Mouse (Mus musculus) kidney, adult 11 months (tissue): ENCODE data around the gene Kcp.
A peak's percentile ranks its signal among the peaks of the same experiment; 100 is the strongest.

Experiments used
- DNase-seq: peaks from one replicate; pipeline ENCODE4 v3.0.0; 2022

The Kcp gene

DNA sequence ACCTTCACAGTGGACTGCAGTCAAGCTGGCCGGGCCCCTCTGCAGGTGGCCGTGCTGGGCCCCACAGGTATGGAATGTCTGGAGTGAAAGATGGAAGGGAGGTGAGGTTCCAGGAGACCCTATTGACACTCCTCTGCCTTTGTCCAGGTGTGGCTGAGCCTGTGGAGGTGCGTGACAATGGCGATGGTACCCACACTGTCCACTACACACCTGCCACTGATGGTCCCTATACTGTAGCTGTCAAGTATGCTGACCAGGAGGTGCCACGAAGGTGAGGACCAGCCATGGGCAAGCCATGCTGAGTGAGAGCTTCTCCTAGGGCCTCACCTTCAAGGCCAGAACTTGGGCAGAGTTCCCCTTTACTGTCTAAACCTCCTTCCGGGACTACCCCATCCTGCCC, 57.1 kb downstream of the Kcp start:
- DNase-seq = no peak

DNA sequence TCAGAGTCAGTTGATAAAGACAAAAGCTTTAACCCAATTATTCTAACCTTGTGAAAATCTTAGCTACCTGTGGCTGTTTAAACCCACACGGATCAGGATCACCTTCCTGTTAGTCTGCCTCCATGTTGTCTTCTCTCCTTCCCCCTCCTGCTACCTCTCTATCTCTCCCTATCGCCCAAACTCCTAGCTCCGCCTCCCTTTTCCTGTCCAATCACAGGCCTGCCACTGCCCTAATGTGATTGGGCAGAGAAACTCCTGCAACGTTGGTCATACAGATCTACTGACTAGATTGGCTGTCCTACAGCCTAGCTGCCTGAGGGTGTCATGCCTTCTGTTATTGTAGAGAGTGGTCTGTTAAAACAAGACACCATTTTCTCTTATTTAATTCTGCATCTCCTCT, 57.9 kb downstream of the Kcp start:
- no peak for DNase-seq

- no peak for DNase-seq
These were observed 62.4 kb downstream of the Kcp start for GRCm38 (mm10) chr6:29445354-29445753.

DNA sequence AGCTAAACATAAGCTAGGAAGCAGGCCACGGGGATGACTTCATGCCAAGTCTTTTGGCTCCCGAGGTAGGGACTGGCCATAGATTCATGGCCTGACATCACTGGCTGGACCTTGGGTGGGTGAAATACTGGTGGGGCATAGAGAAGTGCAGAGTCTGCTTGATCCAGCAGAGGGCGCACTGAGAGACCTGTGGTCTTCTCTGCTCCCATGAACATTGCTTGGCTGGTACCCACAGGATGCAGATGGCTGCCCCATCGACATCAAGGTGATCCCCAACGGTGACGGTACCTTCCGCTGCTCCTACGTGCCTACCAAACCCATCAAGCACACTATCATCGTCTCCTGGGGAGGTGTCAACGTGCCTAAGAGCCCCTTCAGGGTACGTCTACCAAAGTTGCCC, 63.0 kb downstream of the Kcp start:
- peak; percentile 26 for DNase-seq

DNA sequence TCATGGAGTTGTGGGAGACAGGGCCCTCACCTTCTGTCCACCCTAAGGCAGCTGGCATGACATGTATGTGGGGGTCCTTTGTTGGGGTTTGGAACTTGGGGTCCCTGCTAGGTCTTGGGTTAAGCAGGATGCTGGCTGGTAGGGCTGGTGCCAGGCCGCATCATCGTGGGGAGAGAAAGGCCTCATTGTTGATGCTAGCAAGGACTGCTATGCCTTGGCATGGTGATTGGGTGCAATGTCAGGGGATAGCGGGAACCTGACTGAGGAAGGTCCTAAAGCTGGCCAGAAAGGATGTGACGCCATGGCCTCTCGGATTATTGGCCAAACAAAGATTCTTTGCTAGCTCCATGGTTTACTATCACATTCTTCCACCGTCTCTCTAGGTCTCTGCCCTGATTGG, 68.0 kb downstream of the Kcp start:
- no peak for DNase-seq

DNA sequence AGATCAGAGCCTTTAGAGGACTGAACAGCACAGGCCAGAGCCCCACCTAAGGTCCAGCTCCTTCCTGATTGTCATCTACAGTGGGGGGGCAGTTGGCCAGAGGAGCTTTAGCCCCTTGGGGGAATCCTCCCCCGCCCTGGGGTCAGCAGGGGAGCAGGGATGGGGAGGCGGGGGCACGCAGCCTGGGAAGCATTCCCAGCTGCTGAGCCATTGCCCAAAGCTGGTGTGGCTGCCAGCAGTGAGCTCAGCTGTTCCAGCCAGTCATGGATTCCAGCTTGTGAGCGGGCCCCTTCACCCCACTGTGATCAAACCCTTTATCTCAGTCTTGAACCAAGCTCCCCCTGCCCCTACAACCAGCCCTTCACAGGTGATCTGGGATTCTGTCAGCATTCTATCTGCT, 68.5 kb downstream of the Kcp start:
- DNase-seq = no peak

DNA sequence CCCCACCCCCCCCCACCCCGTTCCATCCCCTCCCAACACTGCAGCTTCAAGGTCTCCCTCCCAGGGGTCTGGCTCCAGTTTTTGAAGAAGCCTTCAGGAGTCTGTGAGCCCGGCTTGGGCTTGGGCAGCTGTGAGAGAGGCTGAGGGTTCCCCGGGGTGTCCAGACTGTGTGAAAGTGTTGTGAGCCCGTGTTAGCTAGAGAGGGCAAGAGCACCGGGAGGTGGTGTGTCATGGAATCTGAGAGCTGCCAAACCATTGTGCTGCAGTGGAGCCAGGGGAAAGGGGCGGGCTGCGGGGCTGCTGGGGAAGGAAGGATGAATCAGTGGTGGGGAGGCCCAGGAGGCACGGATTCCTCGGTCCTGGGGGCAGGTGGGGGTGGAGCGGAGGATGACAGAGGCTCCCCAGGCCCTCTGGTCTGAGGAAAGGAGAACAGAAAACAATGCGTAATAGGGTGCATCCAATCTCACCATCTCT, 71.3 kb downstream of the Kcp start:
- no peak for DNase-seq

- DNase-seq = no peak
These were observed 71.8 kb downstream of the Kcp start for GRCm38 (mm10) chr6:29435940-29436451.

DNA sequence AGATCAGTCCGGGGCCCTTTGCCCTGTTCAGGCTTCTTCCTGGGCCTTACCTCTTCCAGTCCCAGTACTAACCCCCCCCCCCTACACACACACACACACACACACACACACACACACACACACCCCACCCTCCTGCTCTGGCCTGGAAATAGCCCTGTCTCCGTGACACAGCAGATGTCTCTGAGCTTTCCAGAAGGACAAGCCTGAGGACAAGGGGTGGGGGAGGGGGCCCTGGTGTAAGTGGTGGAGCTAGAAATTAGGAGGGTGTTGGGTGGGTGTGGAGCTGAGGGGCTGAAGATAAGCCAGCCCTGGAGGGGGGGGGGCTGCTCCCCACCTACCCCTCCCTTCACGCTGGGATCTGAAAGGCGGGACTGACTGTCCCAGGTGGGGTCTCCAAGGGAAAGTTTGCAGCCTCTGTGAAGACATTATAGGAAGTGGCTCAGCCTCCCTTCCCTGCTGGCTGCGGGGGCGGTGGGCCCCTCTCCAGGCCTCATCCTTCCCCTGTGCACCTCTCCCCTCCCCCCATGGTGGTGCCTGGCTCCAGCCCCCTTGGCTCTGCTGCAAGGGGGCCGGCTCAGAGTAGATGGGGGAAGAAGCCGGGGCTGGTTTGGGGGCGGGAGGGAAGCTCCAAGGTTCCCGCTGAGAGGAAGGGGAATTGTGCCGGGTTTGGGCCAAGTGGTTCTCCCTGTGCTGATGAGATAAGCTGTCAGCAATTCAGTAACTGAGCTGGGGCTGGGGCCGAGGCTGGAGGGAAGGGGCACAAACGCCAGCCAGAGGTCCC, 72.7 kb downstream of the Kcp start:
- DNase-seq = no peak

- DNase-seq = no peak
These were observed 73.7 kb downstream of the Kcp start for GRCm38 (mm10) chr6:29433804-29434795.

GRCm38 (mm10) chr6:29433038-29433803, 74.5 kb downstream of the Kcp start, which contains the start of gene Flnc:
Gene Flnc (plus strand): TSS chr6:29433256.
- no peak for DNase-seq

DNA sequence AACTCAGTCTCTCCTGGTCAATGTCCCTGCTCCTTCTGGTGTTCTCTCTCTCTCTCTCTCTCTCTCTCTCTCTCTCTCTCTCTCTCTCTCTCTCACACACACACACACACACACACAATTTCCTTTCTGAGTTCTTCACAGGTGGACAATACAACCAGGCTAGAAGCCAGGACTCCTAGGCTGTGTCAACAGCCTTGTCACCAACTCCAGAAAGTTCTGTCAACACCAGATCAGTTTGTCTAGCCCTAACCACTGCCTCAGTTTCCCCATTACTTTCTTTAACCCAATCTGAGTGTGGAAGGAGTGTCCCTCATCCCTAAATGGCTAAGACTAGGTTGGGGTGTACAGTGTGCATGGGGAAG, 75.1 kb downstream of the Kcp start:
- DNase-seq = no peak

DNA sequence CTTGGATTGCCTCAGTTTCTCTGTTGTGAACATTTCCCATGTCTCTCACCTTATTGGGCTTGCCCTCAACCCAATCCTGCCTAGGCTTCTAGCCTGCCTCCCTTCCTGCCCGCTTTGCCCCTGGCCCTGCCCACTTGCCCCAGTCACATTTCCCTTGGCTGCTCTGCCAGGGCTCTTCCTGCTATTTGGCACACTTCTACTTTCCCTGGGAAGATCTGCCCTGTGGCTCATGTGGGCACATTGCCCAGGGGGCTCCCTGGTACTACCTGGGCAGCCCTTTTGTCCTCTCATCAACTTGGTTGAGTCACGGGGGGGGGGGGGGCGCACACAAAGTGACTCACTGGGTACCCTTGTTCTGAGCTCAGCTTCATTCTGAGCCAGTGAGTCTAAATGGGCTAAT, 75.6 kb downstream of the Kcp start:
- DNase-seq = no peak

DNA sequence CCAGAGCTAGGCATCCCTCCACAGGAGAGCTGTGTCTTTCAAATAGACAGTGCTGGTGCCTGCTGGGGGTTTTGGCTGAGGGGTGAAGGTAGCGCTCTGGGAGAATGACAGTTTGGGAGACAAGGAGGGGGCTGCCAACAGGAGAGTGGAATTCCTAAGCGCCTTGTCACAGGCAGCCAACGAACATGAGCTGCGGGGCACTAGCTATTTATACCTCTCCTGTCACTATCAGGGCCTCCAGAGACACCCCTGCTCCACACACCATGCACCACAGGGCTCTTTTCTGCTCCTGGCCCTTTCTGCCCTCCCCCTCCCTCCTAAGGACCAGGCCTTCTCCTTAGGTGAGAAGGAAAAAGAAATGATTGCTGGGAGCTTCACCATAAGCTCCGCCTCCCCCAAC, 76.3 kb downstream of the Kcp start:
- DNase-seq = no peak

GRCm38 (mm10) chr6:29430681-29431420, 76.9 kb downstream of the Kcp start:
- DNase-seq = no peak

- no peak for DNase-seq
These were observed 79.6 kb downstream of the Kcp start for GRCm38 (mm10) chr6:29428171-29428570.

DNA sequence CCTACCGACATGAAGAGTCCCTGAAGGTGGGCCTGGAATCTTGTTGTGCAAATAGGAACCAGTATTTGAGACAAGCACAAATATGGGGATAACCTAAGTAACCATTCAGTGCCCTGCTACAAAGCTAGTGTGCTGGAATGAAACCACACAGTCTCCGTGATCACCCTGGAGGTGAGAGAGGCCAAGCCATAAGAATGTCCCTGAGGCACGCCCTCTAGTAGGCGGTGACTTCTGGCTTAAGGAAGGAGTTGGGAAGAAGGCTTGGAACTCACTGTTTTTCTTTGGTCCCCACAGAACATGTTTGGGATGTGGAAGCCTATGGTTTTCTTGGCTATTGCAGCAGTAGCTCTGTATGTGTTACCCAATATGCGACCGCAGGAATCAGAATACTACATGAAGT, 81.4 kb downstream of the Kcp start:
- DNase-seq = no peak

DNA sequence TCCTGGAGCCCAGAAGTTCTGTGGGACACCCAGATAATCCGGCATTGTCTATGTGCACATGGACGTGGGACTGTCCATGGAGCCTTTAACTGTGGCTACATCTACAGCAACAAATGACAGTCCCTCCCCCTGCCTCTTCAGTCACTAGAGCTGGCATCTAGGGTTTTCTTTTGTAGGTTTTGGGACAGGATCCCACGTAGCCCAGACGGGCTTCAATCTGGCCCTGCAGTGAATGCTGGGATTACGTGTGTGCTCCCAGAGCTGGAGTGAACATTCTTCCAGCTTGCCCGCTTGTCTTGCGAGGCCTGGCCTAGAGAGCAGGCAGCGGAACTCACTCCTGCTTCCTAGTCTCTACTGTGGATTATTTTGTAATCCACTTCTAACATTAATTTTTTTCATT, 82.6 kb downstream of the Kcp start:
- no peak for DNase-seq
